Mouse (Mus musculus) cerebellum, adult 9-11 months (tissue): ENCODE measurements around the gene Gfm1.
A peak's percentile ranks its signal among the peaks of the same experiment; 100 is the strongest.

Experiments used
- DNase-seq: peaks from one replicate; pipeline ENCODE4 v3.0.0; 2022

Gfm1 gene

GRCm38 (mm10) chr3:67497998-67498397 is 68.1 kb downstream of the Gfm1 start:
- no peak for DNase-seq

GRCm38 (mm10) chr3:67498773-67499405 is 69.0 kb downstream of the Gfm1 start:
- no peak for DNase-seq

- DNase-seq = no peak
Observed at GRCm38 (mm10) chr3:67499406-67499791, 69.5 kb downstream of the Gfm1 start.

- DNase-seq = no peak
Observed at GRCm38 (mm10) chr3:67503878-67504277, 74.0 kb downstream of the Gfm1 start.

- DNase-seq = no peak
Observed at GRCm38 (mm10) chr3:67505286-67505685, 75.4 kb downstream of the Gfm1 start.

- no peak for DNase-seq
Observed at GRCm38 (mm10) chr3:67508216-67508892, 78.5 kb downstream of the Gfm1 start.

- peak; percentile 50 for DNase-seq
Observed at GRCm38 (mm10) chr3:67512807-67513206, 82.9 kb downstream of the Gfm1 start.

- DNase-seq = no peak
Observed at GRCm38 (mm10) chr3:67514801-67515273, 84.9 kb downstream of the Gfm1 start.

GRCm38 (mm10) chr3:67515274-67515801 is 85.4 kb downstream of the Gfm1 start, which contains the start of gene Rarres1:
TSS of gene Rarres1 (minus strand) at chr3:67515523.
- DNase-seq = no peak

GRCm38 (mm10) chr3:67520568-67521143 is 90.8 kb downstream of the Gfm1 start:
- DNase-seq = no peak

GRCm38 (mm10) chr3:67522709-67523108 is 92.8 kb downstream of the Gfm1 start:
- no peak for DNase-seq

- no peak for DNase-seq
Observed at GRCm38 (mm10) chr3:67524768-67525167, 94.9 kb downstream of the Gfm1 start.
